Mouse (Mus musculus) heart, embryonic 15.5 days (tissue): ENCODE results near the gene Tuba1a. TPM values are rescaled to one million over a fixed set of nuclear protein-coding genes. Genes with fewer than 3 reads are reported as not detected.
A peak's percentile ranks its signal among the peaks of the same experiment; 100 is the strongest.
"Not testable (repeated sequence)": the region's sequence is repeated elsewhere in the genome, so short reads cannot be mapped to it uniquely, and the experiment has no call there.

Source experiments
- ATAC-seq: fragments of 200-750 bp; cut with Nextera tagmentation; replicated peaks from 2 replicates; pipeline ENCODE4 v1.8.0; 2017; ENCODE audit warnings: low read depth, moderate TSS enrichment; ENCODE audit not compliant: insufficient number of reproducible peaks, insufficient read depth, low FRiP score
- H3K27ac ChIP-seq: fragments of 300-500 bp; sonication (generic); 2 replicates; pipeline ENCODE4 v1.5.1; 2015; ENCODE audit warnings: mild to moderate bottlenecking, inconsistent platforms
- H3K27me3 ChIP-seq: fragments of 300-500 bp; sonication (generic); 2 replicates; pipeline ENCODE4 v1.6.1; 2015; ENCODE audit warnings: inconsistent platforms
- H3K36me3 ChIP-seq: fragments of 300-500 bp; sonication (generic); 2 replicates; pipeline ENCODE4 v1.6.1; 2015; ENCODE audit warnings: mild to moderate bottlenecking, inconsistent platforms
- H3K4me1 ChIP-seq: fragments of 300-500 bp; sonication (generic); replicated peaks from 2 replicates; pipeline ENCODE4 v1.6.1; 2015; ENCODE audit warnings: inconsistent platforms
- H3K4me2 ChIP-seq: fragments of 300-500 bp; sonication (generic); 2 replicates; pipeline ENCODE4 v1.6.1; 2015; ENCODE audit warnings: inconsistent platforms, mild to moderate bottlenecking, moderate library complexity
- H3K4me3 ChIP-seq: fragments of 300-500 bp; sonication (generic); 2 replicates; pipeline ENCODE4 v1.5.1; 2015; ENCODE audit warnings: mild to moderate bottlenecking, inconsistent platforms
- H3K9ac ChIP-seq: fragments of 300-500 bp; sonication (generic); 2 replicates; pipeline ENCODE4 v1.6.1; 2015; ENCODE audit warnings: mild to moderate bottlenecking, inconsistent platforms
- H3K9me3 ChIP-seq: fragments of 300-500 bp; sonication (generic); replicated peaks from 2 replicates; pipeline ENCODE4 v1.6.1; 2016; ENCODE audit warnings: inconsistent platforms
- WGBS: fragments of 180-500 bp; shearing (Covaris S2); methylation state at CpG from one replicate; pipeline ENCODE4 v1.1.7; 2015; ENCODE audit warnings: mixed read lengths; 5-methylcytosine and 5-hydroxymethylcytosine counted together
- polyA plus RNA-seq: library from polyadenylated mRNA; unstranded; fragments of >200 nt; fragmentation: Nextera tagmentation; extraction: Ambion mirVana; gene quantifications from 2 replicates; pipeline ENCODE4 v1.2.1, GENCODE M21; 2015

Gene Tuba1a
- polyA plus RNA-seq, 1 experiment from 2014 or later = 719 TPM

GRCm38 (mm10) chr15:98984681-98985080 lies 31.2 kb upstream of the Tuba1a start:
- no peak for ATAC-seq
- H3K27ac ChIP-seq = peak overlapping the region; percentile 94
- H3K4me1 ChIP-seq = peaks cover 46% of the 10 kb centered on the region
- peak overlapping the region; percentile 60 for H3K9ac ChIP-seq
- no peaks in the 10 kb centered on the region for H3K36me3 ChIP-seq
- no peaks in the 10 kb centered on the region for H3K27me3 ChIP-seq
- H3K9me3 ChIP-seq = no peaks in the 10 kb centered on the region
- WGBS = 36% methylated on average over 6 of the region's 6 CpGs
- H3K4me2 ChIP-seq = peak overlapping the region; percentile 62
- peak overlapping the region; percentile 55; the same call in 1 of the 2 replicates for H3K4me3 ChIP-seq

- 34% methylated on average over 16 of the region's 16 CpGs for WGBS
- H3K9me3 ChIP-seq = no peaks in the 10 kb centered on the region
- peak overlapping the region; percentile 27 for H3K4me3 ChIP-seq
- H3K9ac ChIP-seq = peak overlapping the region; percentile 44
- peaks cover 43% of the 10 kb centered on the region for H3K4me1 ChIP-seq
- peak overlapping the region; percentile 72 for H3K27ac ChIP-seq
- H3K27me3 ChIP-seq = no peaks in the 10 kb centered on the region
- peak overlapping the region; percentile 50 for H3K4me2 ChIP-seq
- H3K36me3 ChIP-seq = no peaks in the 10 kb centered on the region
- no peak; the same call in 1 of the 2 replicates for ATAC-seq
These were observed 30.1 kb upstream of the Tuba1a start for GRCm38 (mm10) chr15:98983431-98984081.

GRCm38 (mm10) chr15:98982100-98982499 lies 28.6 kb upstream of the Tuba1a start:
- ATAC-seq = no peak
- Histone ChIP-seq H3K9me3 (no peaks in the 10 kb centered on the region), H3K27me3 (no peaks in the 10 kb centered on the region), H3K4me1 (peaks cover 44% of the 10 kb centered on the region), H3K4me2 (no peak overlapping the region), H3K4me3 (no peak overlapping the region), H3K36me3 (no peaks in the 10 kb centered on the region), H3K27ac (no peak overlapping the region), H3K9ac (no peak overlapping the region)
- WGBS = 77% methylated on average over 6 of the region's 6 CpGs

GRCm38 (mm10) chr15:98980012-98980614 lies 26.6 kb upstream of the Tuba1a start:
- Histone ChIP-seq H3K36me3 (no peaks in the 10 kb centered on the region), H3K9ac (no peak overlapping the region), H3K4me3 (no peak overlapping the region), H3K27ac (no peak overlapping the region), H3K9me3 (no peaks in the 10 kb centered on the region), H3K4me2 (no peak overlapping the region), H3K4me1 (peaks cover 37% of the 10 kb centered on the region), H3K27me3 (no peaks in the 10 kb centered on the region)
- 70% methylated on average over 7 of the region's 7 CpGs for WGBS
- ATAC-seq = no peak

GRCm38 (mm10) chr15:98978409-98979172 lies 25.1 kb upstream of the Tuba1a start:
- Histone ChIP-seq H3K4me2 (no peak overlapping the region), H3K36me3 (no peaks in the 10 kb centered on the region), H3K9ac (no peak overlapping the region), H3K4me1 (peaks cover 30% of the 10 kb centered on the region), H3K27me3 (no peaks in the 10 kb centered on the region), H3K27ac (no peak overlapping the region), H3K4me3 (no peak overlapping the region), H3K9me3 (no peaks in the 10 kb centered on the region)
- no peak for ATAC-seq
- WGBS = 75% methylated on average over 20 of the region's 20 CpGs

GRCm38 (mm10) chr15:98977759-98978408 lies 24.4 kb upstream of the Tuba1a start:
- no peak overlapping the region for H3K4me3 ChIP-seq
- H3K36me3 ChIP-seq = no peaks in the 10 kb centered on the region
- H3K9ac ChIP-seq = no peak overlapping the region
- ATAC-seq = no peak
- H3K4me1 ChIP-seq = peaks cover 22% of the 10 kb centered on the region
- WGBS = 53% methylated on average over 14 of the region's 14 CpGs
- H3K27me3 ChIP-seq = no peaks in the 10 kb centered on the region
- peak overlapping the region; percentile 78 for H3K27ac ChIP-seq
- H3K4me2 ChIP-seq = peak overlapping the region; percentile 26
- H3K9me3 ChIP-seq = no peaks in the 10 kb centered on the region

GRCm38 (mm10) chr15:98976763-98977758 lies 23.6 kb upstream of the Tuba1a start:
- 58% methylated on average over 21 of the region's 21 CpGs for WGBS
- H3K9me3 ChIP-seq = no peaks in the 10 kb centered on the region
- H3K4me3 ChIP-seq = no peak overlapping the region
- no peak for ATAC-seq
- H3K36me3 ChIP-seq = no peaks in the 10 kb centered on the region
- peaks cover 22% of the 10 kb centered on the region for H3K4me1 ChIP-seq
- peak overlapping the region; percentile 26 for H3K4me2 ChIP-seq
- peak overlapping the region; percentile 78 for H3K27ac ChIP-seq
- H3K9ac ChIP-seq = no peak overlapping the region
- H3K27me3 ChIP-seq = no peaks in the 10 kb centered on the region

- Histone ChIP-seq H3K4me1 (peaks cover 41% of the 10 kb centered on the region), H3K9ac (no peak overlapping the region), H3K27me3 (no peaks in the 10 kb centered on the region), H3K4me3 (no peak overlapping the region), H3K36me3 (no peaks in the 10 kb centered on the region), H3K4me2 (no peak overlapping the region), H3K9me3 (no peaks in the 10 kb centered on the region), H3K27ac (no peak overlapping the region)
- 88% methylated on average over 9 of the region's 9 CpGs for WGBS
- no peak for ATAC-seq
These were observed 19.6 kb upstream of the Tuba1a start for GRCm38 (mm10) chr15:98973015-98973614.

GRCm38 (mm10) chr15:98971576-98972320 lies 18.2 kb upstream of the Tuba1a start:
- not testable (repeated sequence) for H3K4me2 ChIP-seq, ATAC-seq, H3K27me3 ChIP-seq, H3K36me3 ChIP-seq, H3K4me3 ChIP-seq, H3K9ac ChIP-seq, H3K9me3 ChIP-seq, H3K27ac ChIP-seq
- H3K4me1 ChIP-seq = peaks cover 27% of the 10 kb centered on the region
- WGBS = 65% methylated on average over 15 of the region's 15 CpGs

- ATAC-seq = no peak; the same call in 1 of the 2 replicates
These were observed 17.6 kb upstream of the Tuba1a start for GRCm38 (mm10) chr15:98971111-98971510.

More at GRCm38 (mm10) chr15:98971111-98971510, 17.6 kb upstream of the Tuba1a start:
- Histone ChIP-seq H3K9me3 (no peaks in the 10 kb centered on the region), H3K36me3 (no peaks in the 10 kb centered on the region), H3K4me3 (no peak overlapping the region), H3K27me3 (no peaks in the 10 kb centered on the region), H3K4me2 (no peak overlapping the region), H3K27ac (no peak overlapping the region; the same call in 1 of the 2 replicates), H3K4me1 (peaks cover 24% of the 10 kb centered on the region), H3K9ac (no peak overlapping the region)
- 37% methylated on average over 4 of the region's 4 CpGs for WGBS
